Mouse (Mus musculus) limb, embryonic 10.5 days (tissue): ENCODE data around the gene Nudt15. TPM values are rescaled to one million over a fixed set of nuclear protein-coding genes. Genes with fewer than 3 reads are reported as not detected.

Experiments used
- DNase-seq: peaks from one replicate; pipeline ENCODE4 v3.0.0-alpha.2; 2017; ENCODE audit warnings: low spot score
- H3K27ac ChIP-seq: fragments of 300-500 bp; sonication (generic); 2 replicates; pipeline ENCODE4 v1.5.1; 2016; ENCODE audit warnings: mild to moderate bottlenecking
- H3K27me3 ChIP-seq: fragments of 300-500 bp; sonication (generic); 2 replicates; pipeline ENCODE4 v1.6.1; 2016; ENCODE audit warnings: low read depth, mild to moderate bottlenecking; ENCODE audit not compliant: poor library complexity, severe bottlenecking
- H3K36me3 ChIP-seq: fragments of 300-500 bp; sonication (generic); 2 replicates; pipeline ENCODE4 v1.6.1; 2016; ENCODE audit warnings: mild to moderate bottlenecking, moderate library complexity
- H3K4me1 ChIP-seq: fragments of 300-500 bp; sonication (generic); 2 replicates; pipeline ENCODE4 v1.6.1; 2016
- H3K4me3 ChIP-seq: fragments of 300-500 bp; sonication (generic); 2 replicates; pipeline ENCODE4 v1.5.1; 2016; ENCODE audit warnings: mild to moderate bottlenecking, moderate library complexity
- H3K9me3 ChIP-seq: fragments of 300-500 bp; sonication (generic); replicated peaks from 2 replicates; pipeline ENCODE4 v1.6.1; 2016; ENCODE audit warnings: mild to moderate bottlenecking
- WGBS: fragments of 180-500 bp; shearing (Covaris S2); methylation state at CpG from one replicate; pipeline ENCODE4 v1.1.7; 2016; 5-methylcytosine and 5-hydroxymethylcytosine counted together
- polyA plus RNA-seq: library from polyadenylated mRNA; unstranded; fragments of >200 nt; fragmentation: Nextera tagmentation; extraction: Ambion mirVana; gene quantifications from 2 replicates; pipeline ENCODE4 v1.2.1, GENCODE M21; 2016

The Nudt15 gene
- polyA plus RNA-seq, 1 experiment from 2014 or later, result 7.6 TPM

- H3K27me3 ChIP-seq, result no peaks in the 10 kb centered on the region
- peaks cover 5% of the 10 kb centered on the region; the same call in 1 of the 2 replicates for H3K4me1 ChIP-seq
- no peaks in the 10 kb centered on the region for H3K9me3 ChIP-seq
- no peaks in the 10 kb centered on the region for H3K36me3 ChIP-seq
- no peak overlapping the region for H3K27ac ChIP-seq
- no peak overlapping the region for H3K4me3 ChIP-seq
- WGBS, result 80% methylated on average over 13 of the region's 13 CpGs
- no peak for DNase-seq
Measured at GRCm38 (mm10) chr14:73503237-73503933, 44.7 kb downstream of the Nudt15 start.

- no peaks in the 10 kb centered on the region for H3K27me3 ChIP-seq
- H3K4me1 ChIP-seq, result peaks cover 5% of the 10 kb centered on the region; the same call in 1 of the 2 replicates
- H3K9me3 ChIP-seq, result no peaks in the 10 kb centered on the region
- H3K36me3 ChIP-seq, result no peaks in the 10 kb centered on the region
- DNase-seq, result no peak
- 50% methylated on average over 7 of the region's 7 CpGs for WGBS
- H3K27ac ChIP-seq, result no peak overlapping the region
- H3K4me3 ChIP-seq, result no peak overlapping the region
Measured at GRCm38 (mm10) chr14:73502591-73503184, 45.4 kb downstream of the Nudt15 start.

- H3K4me3 ChIP-seq, result no peak overlapping the region
- no peak overlapping the region for H3K27ac ChIP-seq
- 76% methylated on average over 6 of the region's 6 CpGs for WGBS
- H3K36me3 ChIP-seq, result no peaks in the 10 kb centered on the region
- H3K4me1 ChIP-seq, result peaks cover 5% of the 10 kb centered on the region; the same call in 1 of the 2 replicates
- no peak for DNase-seq
- H3K27me3 ChIP-seq, result no peaks in the 10 kb centered on the region
- H3K9me3 ChIP-seq, result no peaks in the 10 kb centered on the region
Measured at GRCm38 (mm10) chr14:73501721-73502120, 46.3 kb downstream of the Nudt15 start.

- Histone ChIP-seq H3K27ac (no peak overlapping the region), H3K4me3 (no peak overlapping the region), H3K27me3 (no peaks in the 10 kb centered on the region), H3K36me3 (no peaks in the 10 kb centered on the region), H3K9me3 (no peaks in the 10 kb centered on the region), H3K4me1 (peaks cover 5% of the 10 kb centered on the region; the same call in 1 of the 2 replicates)
- WGBS, result 94% methylated on average over 9 of the region's 9 CpGs
- DNase-seq, result no peak
Measured at GRCm38 (mm10) chr14:73501283-73501682, 46.8 kb downstream of the Nudt15 start.

- Histone ChIP-seq H3K36me3 (no peaks in the 10 kb centered on the region), H3K9me3 (no peaks in the 10 kb centered on the region), H3K4me1 (no peaks in the 10 kb centered on the region), H3K27ac (no peak overlapping the region), H3K27me3 (no peaks in the 10 kb centered on the region), H3K4me3 (no peak overlapping the region)
- WGBS, result 78% methylated on average over 7 of the region's 7 CpGs
- DNase-seq, result no peak
Measured at GRCm38 (mm10) chr14:73495753-73496152, 52.3 kb downstream of the Nudt15 start.

GRCm38 (mm10) chr14:73494122-73494521 is 53.9 kb downstream of the Nudt15 start:
- Histone ChIP-seq H3K27ac (no peak overlapping the region), H3K9me3 (no peaks in the 10 kb centered on the region), H3K27me3 (no peaks in the 10 kb centered on the region), H3K4me3 (no peak overlapping the region), H3K4me1 (no peaks in the 10 kb centered on the region), H3K36me3 (no peaks in the 10 kb centered on the region)
- 77% methylated on average over 6 of the region's 6 CpGs for WGBS
- no peak for DNase-seq

GRCm38 (mm10) chr14:73493356-73493755 is 54.7 kb downstream of the Nudt15 start:
- Histone ChIP-seq H3K9me3 (no peaks in the 10 kb centered on the region), H3K4me1 (no peaks in the 10 kb centered on the region), H3K4me3 (no peak overlapping the region), H3K27ac (no peak overlapping the region), H3K36me3 (no peaks in the 10 kb centered on the region), H3K27me3 (no peaks in the 10 kb centered on the region)
- DNase-seq, result no peak
- WGBS, result 91% methylated on average over 6 of the region's 6 CpGs

GRCm38 (mm10) chr14:73486641-73487040 is 61.4 kb downstream of the Nudt15 start:
- Histone ChIP-seq H3K4me3 (no peak overlapping the region), H3K4me1 (peaks cover 5% of the 10 kb centered on the region)
- 85% methylated on average over 5 of the region's 5 CpGs for WGBS

GRCm38 (mm10) chr14:73484366-73485110 is 63.5 kb downstream of the Nudt15 start:
- no peak overlapping the region for H3K4me3 ChIP-seq
- no peak overlapping the region for H3K27ac ChIP-seq
- H3K36me3 ChIP-seq, result no peaks in the 10 kb centered on the region
- H3K4me1 ChIP-seq, result peaks cover 7% of the 10 kb centered on the region
- H3K9me3 ChIP-seq, result no peaks in the 10 kb centered on the region
- H3K27me3 ChIP-seq, result no peaks in the 10 kb centered on the region
- DNase-seq, result no peak
- 75% methylated on average over 3 of the region's 3 CpGs for WGBS

More at GRCm38 (mm10) chr14:73486641-73487040, 61.4 kb downstream of the Nudt15 start:
- H3K27ac ChIP-seq, result no peak overlapping the region
- H3K27me3 ChIP-seq, result no peaks in the 10 kb centered on the region
- no peaks in the 10 kb centered on the region for H3K9me3 ChIP-seq
- DNase-seq, result no peak
- no peaks in the 10 kb centered on the region for H3K36me3 ChIP-seq

GRCm38 (mm10) chr14:73483516-73484229 is 64.4 kb downstream of the Nudt15 start:
- no peaks in the 10 kb centered on the region for H3K9me3 ChIP-seq
- DNase-seq, result no peak
- no peak overlapping the region for H3K4me3 ChIP-seq
- 85% methylated on average over 5 of the region's 5 CpGs for WGBS
- H3K4me1 ChIP-seq, result peaks cover 7% of the 10 kb centered on the region
- no peaks in the 10 kb centered on the region for H3K27me3 ChIP-seq
- no peak overlapping the region for H3K27ac ChIP-seq
- H3K36me3 ChIP-seq, result no peaks in the 10 kb centered on the region

- Histone ChIP-seq H3K4me3 (no peak overlapping the region), H3K27ac (no peak overlapping the region), H3K4me1 (peaks cover 11% of the 10 kb centered on the region), H3K36me3 (no peaks in the 10 kb centered on the region), H3K27me3 (no peaks in the 10 kb centered on the region), H3K9me3 (no peaks in the 10 kb centered on the region)
- WGBS, result 82% methylated on average over 1 of the region's 1 CpGs
- no peak for DNase-seq
Measured at GRCm38 (mm10) chr14:73479771-73480170, 68.3 kb downstream of the Nudt15 start.

- H3K27me3 ChIP-seq, result no peaks in the 10 kb centered on the region
- peaks cover 17% of the 10 kb centered on the region for H3K4me1 ChIP-seq
- H3K4me3 ChIP-seq, result no peak overlapping the region
- H3K27ac ChIP-seq, result no peak overlapping the region
- H3K36me3 ChIP-seq, result no peaks in the 10 kb centered on the region
- 77% methylated on average over 3 of the region's 3 CpGs for WGBS
- no peaks in the 10 kb centered on the region for H3K9me3 ChIP-seq
- DNase-seq, result no peak
Measured at GRCm38 (mm10) chr14:73478321-73478720, 69.7 kb downstream of the Nudt15 start.
